Mouse (Mus musculus) brain, embryonic 14.5 days (tissue): ENCODE data around the gene Samd4.

ENCODE experiments used
- CTCF ChIP-seq: fragments of 200-500 bp; IDR thresholded peaks from 2 replicates; pipeline ENCODE4 v1.5.1; 2012; ENCODE audit warnings: inconsistent platforms, mild to moderate bottlenecking, moderate library complexity, borderline replicate concordance; ENCODE audit not compliant: insufficient read depth, insufficient read length; ENCODE audit errors: extremely low read depth
- POLR2A ChIP-seq: fragments of 200-500 bp; IDR thresholded peaks from 2 replicates; pipeline ENCODE4 v1.6.1; 2012; ENCODE audit warnings: mild to moderate bottlenecking, inconsistent platforms, borderline replicate concordance; ENCODE audit not compliant: poor library complexity, insufficient read depth, insufficient read length, severe bottlenecking; ENCODE audit errors: extremely low read depth

DNA sequence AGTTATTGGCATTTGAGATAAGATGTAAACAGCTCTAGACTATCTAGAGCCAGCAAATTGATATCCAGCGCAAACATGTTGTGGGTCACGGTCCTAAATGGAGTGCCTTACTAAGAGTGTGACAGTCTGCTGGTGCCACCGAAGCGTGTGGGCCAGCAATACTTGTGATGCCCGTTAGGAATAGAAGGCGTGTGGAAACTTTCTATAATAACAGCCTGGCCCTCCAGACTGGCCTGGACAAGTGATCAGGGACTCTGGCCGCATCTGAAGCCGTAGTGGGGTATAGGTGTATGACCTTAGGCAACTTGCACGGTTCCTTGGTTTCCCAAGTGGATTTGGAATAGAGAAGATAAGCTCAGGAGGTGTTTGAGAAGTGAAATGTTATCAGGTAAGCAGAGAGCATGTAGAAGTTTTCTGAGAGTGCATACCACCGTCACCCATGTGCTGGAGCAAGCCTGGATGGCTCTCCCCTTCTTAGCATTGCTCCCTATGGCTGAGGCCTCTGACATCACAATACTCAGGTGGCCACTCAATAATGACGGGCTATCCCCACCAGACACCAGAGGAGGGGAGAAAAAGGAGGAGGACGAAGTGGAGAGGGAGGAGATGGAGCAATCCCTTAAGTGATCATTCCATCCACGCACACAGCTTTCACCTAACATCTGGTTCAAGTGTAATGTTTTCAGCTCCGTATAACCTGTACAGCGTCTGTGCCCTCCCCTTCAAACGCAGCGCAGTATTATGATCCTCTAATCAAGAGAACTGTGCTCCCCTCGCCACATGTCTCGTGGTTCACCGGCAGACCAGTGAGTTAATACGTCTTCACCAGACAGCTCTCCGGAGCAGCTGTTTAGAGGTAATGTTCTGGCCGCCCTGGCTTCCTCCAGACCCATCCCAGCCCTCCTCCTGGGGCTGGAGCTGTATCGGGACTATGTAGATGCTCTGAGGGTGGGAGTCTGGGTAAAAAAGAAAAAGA is 118.4 kb downstream of the Samd4 start:
- TF ChIP-seq POLR2A (no peak), CTCF (no peak)
